Mouse (Mus musculus): ENCODE results near the gene Lrrc28. TPM values are rescaled to one million over a fixed set of nuclear protein-coding genes. Genes with fewer than 3 reads are reported as not detected.
A peak's percentile ranks its signal among the peaks of the same experiment; 100 is the strongest.

Gene Lrrc28
- polyA plus RNA-seq, 1 experiment from 2014 or later = 23.5 TPM

DNA sequence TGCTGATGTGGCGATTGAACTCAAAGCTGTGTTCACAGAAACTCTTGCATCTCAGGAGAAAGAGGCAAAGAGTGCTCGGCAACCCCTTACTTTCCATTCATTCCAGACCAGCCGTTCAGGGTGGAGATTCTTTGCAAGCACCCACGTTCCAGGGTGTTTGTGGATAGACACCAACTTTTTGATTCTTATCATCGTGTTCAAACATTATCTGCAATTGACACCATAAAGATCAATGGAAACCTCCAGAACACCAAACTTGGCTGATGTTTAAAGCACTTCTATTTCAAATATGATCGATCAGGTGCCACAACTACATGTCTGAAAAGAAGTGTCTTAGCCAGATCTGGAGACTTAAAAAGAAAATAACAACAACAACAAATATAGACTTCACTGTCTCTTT lies 51.2 kb downstream of the Lrrc28 start:
- H3K4me1 ChIP-seq = peaks cover 6% of the 10 kb centered on the region; the same call in 1 of the 2 replicates
- H3K4me3 ChIP-seq = no peak overlapping the region
- no peak overlapping the region for H3K9ac ChIP-seq
- no peak overlapping the region for H3K27ac ChIP-seq
- H3K9me3 ChIP-seq = no peaks in the 10 kb centered on the region
- H3K27me3 ChIP-seq = no peaks in the 10 kb centered on the region
- H3K4me2 ChIP-seq = no peak overlapping the region
- no peak for ATAC-seq (ENCODE audit: insufficient number of reproducible peaks, insufficient read depth, low FRiP score, low TSS enrichment, low read depth)
- 90% methylated on average over 6 of the region's 6 CpGs for WGBS
- peaks cover 5% of the 10 kb centered on the region; the same call in 1 of the 2 replicates for H3K36me3 ChIP-seq

DNA sequence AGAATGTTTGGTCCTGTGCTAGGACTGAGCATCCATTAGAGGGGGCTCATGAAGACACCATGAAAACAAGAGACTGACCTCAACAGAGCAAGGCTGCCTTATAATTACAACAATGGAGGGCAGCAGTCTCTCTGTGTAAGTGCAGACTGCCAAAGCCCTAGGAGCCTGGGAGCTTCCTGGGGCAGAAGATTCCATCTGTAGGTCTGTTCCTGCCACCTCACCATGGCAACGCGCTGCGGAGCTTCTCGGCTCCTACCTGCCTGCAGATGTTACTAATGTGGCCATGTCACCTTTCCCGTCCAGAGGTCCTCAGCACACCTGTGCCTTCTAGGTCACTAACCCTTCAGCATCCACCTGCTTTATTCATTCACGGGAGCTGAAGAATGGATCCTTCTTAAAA lies 52.4 kb downstream of the Lrrc28 start:
- no peaks in the 10 kb centered on the region for H3K9me3 ChIP-seq
- ATAC-seq (ENCODE audit: insufficient number of reproducible peaks, insufficient read depth, low FRiP score, low TSS enrichment, low read depth) = no peak
- 87% methylated on average over 6 of the region's 6 CpGs for WGBS
- H3K27ac ChIP-seq = no peak overlapping the region
- peaks cover 5% of the 10 kb centered on the region; the same call in 1 of the 2 replicates for H3K36me3 ChIP-seq
- H3K4me3 ChIP-seq = no peak overlapping the region
- no peaks in the 10 kb centered on the region for H3K27me3 ChIP-seq
- peaks cover 3% of the 10 kb centered on the region; the same call in 1 of the 2 replicates for H3K4me1 ChIP-seq
- H3K9ac ChIP-seq = no peak overlapping the region
- H3K4me2 ChIP-seq = no peak overlapping the region

GRCm38 (mm10) chr7:67588743-67589142 lies 56.3 kb downstream of the Lrrc28 start:
- H3K9me3 ChIP-seq = no peaks in the 10 kb centered on the region
- H3K4me2 ChIP-seq = no peak overlapping the region
- no peaks in the 10 kb centered on the region for H3K27me3 ChIP-seq
- H3K36me3 ChIP-seq = peaks cover 5% of the 10 kb centered on the region; the same call in 1 of the 2 replicates
- no peak overlapping the region for H3K4me3 ChIP-seq
- H3K4me1 ChIP-seq = no peaks in the 10 kb centered on the region
- H3K27ac ChIP-seq = no peak overlapping the region
- 69% methylated on average over 6 of the region's 6 CpGs for WGBS
- no peak for ATAC-seq (ENCODE audit: insufficient number of reproducible peaks, insufficient read depth, low FRiP score, low TSS enrichment, low read depth)
- no peak overlapping the region for H3K9ac ChIP-seq

GRCm38 (mm10) chr7:67586479-67586878 lies 58.6 kb downstream of the Lrrc28 start:
- H3K4me3 ChIP-seq = no peak overlapping the region
- H3K4me2 ChIP-seq = no peak overlapping the region
- H3K27me3 ChIP-seq = no peaks in the 10 kb centered on the region
- no peaks in the 10 kb centered on the region for H3K36me3 ChIP-seq
- H3K4me1 ChIP-seq = no peaks in the 10 kb centered on the region
- no peak overlapping the region for H3K9ac ChIP-seq
- H3K27ac ChIP-seq = no peak overlapping the region
- H3K9me3 ChIP-seq = no peaks in the 10 kb centered on the region
- 77% methylated on average over 5 of the region's 5 CpGs for WGBS
- no peak for ATAC-seq (ENCODE audit: insufficient number of reproducible peaks, insufficient read depth, low FRiP score, low TSS enrichment, low read depth)

DNA sequence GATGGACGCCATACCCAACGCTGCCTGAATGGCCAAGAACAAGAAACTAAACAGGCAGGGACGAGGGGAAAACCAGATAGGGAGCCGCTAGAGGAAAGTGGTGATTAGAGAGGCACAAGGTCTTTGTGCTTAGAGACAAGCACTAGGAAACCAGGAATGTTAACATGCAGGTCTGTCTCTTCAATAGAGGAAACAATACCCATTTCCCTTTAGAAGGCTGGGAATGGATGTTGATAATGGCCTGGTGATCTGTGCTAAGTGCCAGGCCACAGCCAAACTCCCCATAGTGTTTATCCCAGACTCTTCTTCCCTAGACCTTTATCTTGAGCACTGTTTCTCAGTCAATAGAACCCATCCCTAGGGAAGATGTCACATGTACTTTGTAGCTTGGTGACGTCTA lies 61.2 kb downstream of the Lrrc28 start:
- H3K27ac ChIP-seq = no peak overlapping the region
- ATAC-seq (ENCODE audit: insufficient number of reproducible peaks, insufficient read depth, low FRiP score, low TSS enrichment, low read depth) = no peak
- H3K9ac ChIP-seq = no peak overlapping the region
- H3K4me1 ChIP-seq = no peaks in the 10 kb centered on the region
- no peaks in the 10 kb centered on the region for H3K9me3 ChIP-seq
- H3K4me2 ChIP-seq = no peak overlapping the region
- H3K36me3 ChIP-seq = no peaks in the 10 kb centered on the region
- WGBS = 74% methylated on average over 5 of the region's 5 CpGs
- H3K27me3 ChIP-seq = no peaks in the 10 kb centered on the region
- no peak overlapping the region for H3K4me3 ChIP-seq

- no peak overlapping the region for H3K4me2 ChIP-seq
- WGBS = 54% methylated on average over 7 of the region's 7 CpGs
- H3K9ac ChIP-seq = no peak overlapping the region
- peak overlapping the region; percentile 3; the same call in 1 of the 2 replicates for H3K27ac ChIP-seq
- H3K36me3 ChIP-seq = no peaks in the 10 kb centered on the region
- no peak for ATAC-seq (ENCODE audit: insufficient number of reproducible peaks, insufficient read depth, low FRiP score, low TSS enrichment, low read depth)
- H3K9me3 ChIP-seq = no peaks in the 10 kb centered on the region
- H3K27me3 ChIP-seq = no peaks in the 10 kb centered on the region
- H3K4me1 ChIP-seq = no peaks in the 10 kb centered on the region
- H3K4me3 ChIP-seq = no peak overlapping the region
Measured at GRCm38 (mm10) chr7:67578783-67579482, 66.1 kb downstream of the Lrrc28 start.

DNA sequence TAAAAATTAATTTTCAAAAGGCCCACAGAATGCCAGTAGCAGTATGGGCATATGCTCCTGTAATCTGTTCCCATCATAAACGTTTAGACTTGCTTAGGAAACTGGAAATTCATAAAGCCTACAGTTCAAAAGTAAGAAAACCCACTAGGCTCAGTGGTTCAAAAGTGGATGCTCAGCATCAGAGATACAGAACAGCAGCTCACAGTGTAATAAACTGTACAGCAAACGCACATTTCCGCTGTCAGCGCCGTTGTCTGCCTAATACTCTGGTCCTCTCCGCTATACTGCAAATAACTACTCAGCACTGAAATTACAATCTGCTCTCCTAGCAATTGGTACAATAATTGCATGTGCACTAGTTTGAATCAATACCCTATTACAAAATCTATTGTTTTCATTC lies 67.0 kb downstream of the Lrrc28 start:
- Histone ChIP-seq H3K27ac (no peak overlapping the region), H3K4me1 (0 out of 2 replicates have a peak, but pooled peaks cover 2% of the 10 kb centered on the region)
- WGBS = 88% methylated on average over 6 of the region's 6 CpGs

GRCm38 (mm10) chr7:67566510-67567237 lies 78.4 kb downstream of the Lrrc28 start:
- ATAC-seq (ENCODE audit: insufficient number of reproducible peaks, insufficient read depth, low FRiP score, low TSS enrichment, low read depth) = no peak
- Histone ChIP-seq H3K36me3 (no peaks in the 10 kb centered on the region), H3K27ac (peak overlapping the region; percentile 68), H3K4me1 (peaks cover 28% of the 10 kb centered on the region), H3K4me3 (no peak overlapping the region), H3K27me3 (no peaks in the 10 kb centered on the region), H3K9ac (no peak overlapping the region), H3K4me2 (peak overlapping the region; percentile 14; the same call in 1 of the 2 replicates), H3K9me3 (no peaks in the 10 kb centered on the region)
- 37% methylated on average over 8 of the region's 8 CpGs for WGBS

More for the DNA sequence above, 67.0 kb downstream of the Lrrc28 start:
- Histone ChIP-seq H3K9me3 (no peaks in the 10 kb centered on the region), H3K4me3 (no peak overlapping the region), H3K36me3 (no peaks in the 10 kb centered on the region), H3K27me3 (no peaks in the 10 kb centered on the region), H3K4me2 (no peak overlapping the region), H3K9ac (no peak overlapping the region)
- no peak for ATAC-seq (ENCODE audit: insufficient number of reproducible peaks, insufficient read depth, low FRiP score, low TSS enrichment, low read depth)

GRCm38 (mm10) chr7:67565132-67565531 lies 79.9 kb downstream of the Lrrc28 start:
- H3K4me1 ChIP-seq = peaks cover 20% of the 10 kb centered on the region
- no peaks in the 10 kb centered on the region for H3K36me3 ChIP-seq
- H3K4me3 ChIP-seq = no peak overlapping the region
- no peak for ATAC-seq (ENCODE audit: insufficient number of reproducible peaks, insufficient read depth, low FRiP score, low TSS enrichment, low read depth)
- H3K27ac ChIP-seq = no peak overlapping the region
- no peak overlapping the region for H3K4me2 ChIP-seq
- H3K9me3 ChIP-seq = no peaks in the 10 kb centered on the region
- no peak overlapping the region for H3K9ac ChIP-seq
- H3K27me3 ChIP-seq = no peaks in the 10 kb centered on the region
- WGBS = 71% methylated on average over 1 of the region's 1 CpGs

DNA sequence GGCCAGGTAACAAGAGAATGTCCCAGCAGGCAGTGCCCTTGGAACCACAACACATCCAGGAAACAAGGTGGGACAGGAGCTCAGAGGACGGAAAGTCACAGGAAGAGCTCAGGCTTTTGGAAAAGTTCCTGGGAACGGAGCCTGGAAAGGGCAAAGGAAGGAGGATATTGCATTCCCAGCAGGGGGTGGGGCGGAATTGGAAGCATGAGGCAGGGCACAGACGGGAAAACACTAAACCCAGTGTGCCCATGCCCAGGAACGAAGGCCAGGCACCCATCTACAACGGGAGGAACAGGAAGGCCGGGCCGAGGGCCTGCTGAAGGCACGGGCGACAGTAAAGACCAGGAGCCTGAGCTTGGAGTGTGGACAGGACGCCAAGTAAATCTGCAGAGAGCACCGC lies 82.9 kb downstream of the Lrrc28 start:
- no peak for ATAC-seq (ENCODE audit: insufficient number of reproducible peaks, insufficient read depth, low FRiP score, low TSS enrichment, low read depth)
- Histone ChIP-seq H3K9me3 (no peaks in the 10 kb centered on the region), H3K36me3 (no peaks in the 10 kb centered on the region; the same call in 1 of the 2 replicates), H3K27ac (no peak overlapping the region), H3K4me2 (no peak overlapping the region), H3K27me3 (no peaks in the 10 kb centered on the region), H3K9ac (no peak overlapping the region), H3K4me3 (no peak overlapping the region), H3K4me1 (peaks cover 20% of the 10 kb centered on the region)
- 50% methylated on average over 12 of the region's 12 CpGs for WGBS

- H3K27me3 ChIP-seq = no peaks in the 10 kb centered on the region
- H3K4me3 ChIP-seq = no peak overlapping the region
- no peaks in the 10 kb centered on the region for H3K9me3 ChIP-seq
- H3K4me2 ChIP-seq = no peak overlapping the region
- no peak overlapping the region for H3K27ac ChIP-seq
- H3K36me3 ChIP-seq = no peaks in the 10 kb centered on the region; the same call in 1 of the 2 replicates
- WGBS = 90% methylated on average over 7 of the region's 7 CpGs
- no peak for ATAC-seq (ENCODE audit: insufficient number of reproducible peaks, insufficient read depth, low FRiP score, low TSS enrichment, low read depth)
- H3K4me1 ChIP-seq = peaks cover 6% of the 10 kb centered on the region
- no peak overlapping the region for H3K9ac ChIP-seq
Measured at GRCm38 (mm10) chr7:67559486-67559885, 85.6 kb downstream of the Lrrc28 start.

GRCm38 (mm10) chr7:67558230-67558629 lies 86.8 kb downstream of the Lrrc28 start:
- Histone ChIP-seq H3K9ac (no peak overlapping the region), H3K4me2 (no peak overlapping the region), H3K9me3 (no peaks in the 10 kb centered on the region), H3K36me3 (no peaks in the 10 kb centered on the region; the same call in 1 of the 2 replicates), H3K27ac (no peak overlapping the region), H3K4me1 (peaks cover 6% of the 10 kb centered on the region), H3K27me3 (no peaks in the 10 kb centered on the region), H3K4me3 (no peak overlapping the region)
- ATAC-seq (ENCODE audit: insufficient number of reproducible peaks, insufficient read depth, low FRiP score, low TSS enrichment, low read depth) = no peak
- WGBS = 81% methylated on average over 5 of the region's 5 CpGs

All from embryonic facial prominence, embryonic 13.5 days (tissue).